Mouse (Mus musculus) neural tube, embryonic 13.5 days (tissue): Measurements from ENCODE around the gene Marc2. TPM values are rescaled to one million over a fixed set of nuclear protein-coding genes. Genes with fewer than 3 reads are reported as not detected.

Experiments used
- ATAC-seq: fragments of 200-750 bp; cut with Nextera tagmentation; 2 replicates; pipeline ENCODE4 v1.8.0; 2017; ENCODE audit warnings: low read depth, mild to moderate bottlenecking, moderate TSS enrichment, moderate library complexity
- H3K27ac ChIP-seq: fragments of 300-500 bp; sonication (generic); replicated peaks from 2 replicates; pipeline ENCODE4 v1.5.1; 2015; ENCODE audit warnings: moderate library complexity, mild to moderate bottlenecking, inconsistent platforms
- H3K27me3 ChIP-seq: fragments of 300-500 bp; sonication (generic); 2 replicates; pipeline ENCODE4 v1.6.1; 2015; ENCODE audit warnings: mild to moderate bottlenecking, inconsistent platforms
- H3K36me3 ChIP-seq: fragments of 300-500 bp; sonication (generic); 2 replicates; pipeline ENCODE4 v1.6.1; 2015; ENCODE audit warnings: mild to moderate bottlenecking, inconsistent platforms
- H3K4me1 ChIP-seq: fragments of 300-500 bp; sonication (generic); replicated peaks from 2 replicates; pipeline ENCODE4 v1.6.1; 2015; ENCODE audit warnings: inconsistent platforms
- H3K4me2 ChIP-seq: fragments of 300-500 bp; sonication (generic); 2 replicates; pipeline ENCODE4 v1.6.1; 2015; ENCODE audit warnings: inconsistent platforms, mild to moderate bottlenecking, moderate library complexity
- H3K4me3 ChIP-seq: fragments of 300-500 bp; sonication (generic); 2 replicates; pipeline ENCODE4 v1.5.1; 2015; ENCODE audit warnings: mild to moderate bottlenecking, inconsistent platforms
- H3K9ac ChIP-seq: fragments of 300-500 bp; sonication (generic); 2 replicates; pipeline ENCODE4 v1.6.1; 2015; ENCODE audit warnings: moderate library complexity, mild to moderate bottlenecking, inconsistent platforms
- H3K9me3 ChIP-seq: fragments of 300-500 bp; sonication (generic); 2 replicates; pipeline ENCODE4 v1.6.1; 2016; ENCODE audit warnings: inconsistent platforms
- WGBS: fragments of 180-500 bp; shearing (Covaris S2); methylation state at CpG from one replicate; pipeline ENCODE4 v1.1.7; 2015; 5-methylcytosine and 5-hydroxymethylcytosine counted together
- polyA plus RNA-seq: library from polyadenylated mRNA; unstranded; fragments of >200 nt; fragmentation: Nextera tagmentation; extraction: Ambion mirVana; gene quantifications from 2 replicates; pipeline ENCODE4 v1.2.1, GENCODE M21; 2015

The Marc2 gene
- polyA plus RNA-seq, 1 experiment from 2014 or later = 116 TPM

DNA sequence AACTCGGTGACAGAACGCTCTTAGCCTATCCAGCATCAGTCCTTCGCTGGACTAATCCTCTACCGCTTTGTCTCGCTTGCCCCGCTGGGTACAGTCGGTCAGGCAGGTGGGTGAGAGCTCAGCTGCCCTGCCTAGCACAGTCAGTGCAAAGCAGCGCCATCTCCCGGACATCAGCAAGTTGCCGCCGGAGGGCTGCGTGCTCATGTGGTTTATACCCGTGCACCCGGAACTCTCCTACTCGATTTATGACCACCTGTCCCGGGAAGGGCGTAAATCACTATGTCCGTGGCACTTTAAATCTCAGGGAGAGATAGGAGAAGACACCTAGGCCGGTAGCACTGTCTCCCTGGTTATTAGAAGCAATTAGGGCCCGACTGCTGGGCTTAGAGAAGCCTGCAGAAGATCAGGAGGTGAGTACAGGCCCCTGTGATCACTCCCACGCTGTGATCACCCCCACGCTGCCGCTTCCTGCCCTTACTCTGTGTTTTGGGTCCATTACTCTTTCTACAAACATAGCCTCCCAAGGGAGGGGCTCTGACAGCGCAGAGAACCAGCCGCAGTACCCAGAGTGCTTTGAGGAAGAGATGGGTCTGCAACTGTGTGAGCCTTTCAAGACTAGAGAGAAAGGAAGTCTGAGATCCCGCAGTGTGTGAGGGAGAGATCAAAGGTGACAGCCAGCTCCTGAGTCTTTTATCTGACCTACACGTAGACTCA, 52.9 kb downstream of the Marc2 start:
- no peak overlapping the region for H3K4me3 ChIP-seq
- peak overlapping the region; percentile 22; the same call in 1 of the 2 replicates for H3K9ac ChIP-seq
- WGBS = 16% methylated on average over 27 of the region's 27 CpGs
- no peak overlapping the region for H3K27ac ChIP-seq
- peaks cover 5% of the 10 kb centered on the region; the same call in 1 of the 2 replicates for H3K4me1 ChIP-seq
- no peak for ATAC-seq
- H3K9me3 ChIP-seq = no peaks in the 10 kb centered on the region
- H3K27me3 ChIP-seq = no peaks in the 10 kb centered on the region
- H3K36me3 ChIP-seq = no peaks in the 10 kb centered on the region
- peak overlapping the region; percentile 29; the same call in 1 of the 2 replicates for H3K4me2 ChIP-seq

DNA sequence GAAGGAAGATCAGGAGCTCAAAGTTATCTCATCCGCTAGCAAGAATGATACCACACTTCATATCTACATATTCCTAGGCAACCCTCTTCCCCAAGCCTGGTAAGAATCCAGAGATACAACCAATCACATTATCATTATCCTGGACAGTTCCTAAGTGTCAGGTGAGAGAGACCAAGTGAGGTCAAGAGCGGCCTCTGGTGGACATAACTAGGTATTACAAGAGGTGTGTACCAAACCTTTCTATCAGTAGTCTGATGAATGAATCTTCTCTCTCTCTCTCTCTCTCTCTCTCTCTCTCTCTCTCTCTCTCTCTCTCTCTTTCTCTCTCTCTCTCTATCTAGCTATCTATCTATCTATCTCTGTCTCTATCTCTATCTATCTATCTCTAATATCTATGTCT, 55.1 kb downstream of the Marc2 start:
- H3K36me3 ChIP-seq = no peaks in the 10 kb centered on the region
- no peak for ATAC-seq
- no peaks in the 10 kb centered on the region for H3K27me3 ChIP-seq
- 5% methylated on average over 2 of the region's 2 CpGs for WGBS
- H3K9me3 ChIP-seq = no peaks in the 10 kb centered on the region
- H3K9ac ChIP-seq = no peak overlapping the region
- H3K4me1 ChIP-seq = peaks cover 5% of the 10 kb centered on the region; the same call in 1 of the 2 replicates
- H3K4me2 ChIP-seq = no peak overlapping the region
- no peak overlapping the region for H3K27ac ChIP-seq
- no peak overlapping the region for H3K4me3 ChIP-seq

DNA sequence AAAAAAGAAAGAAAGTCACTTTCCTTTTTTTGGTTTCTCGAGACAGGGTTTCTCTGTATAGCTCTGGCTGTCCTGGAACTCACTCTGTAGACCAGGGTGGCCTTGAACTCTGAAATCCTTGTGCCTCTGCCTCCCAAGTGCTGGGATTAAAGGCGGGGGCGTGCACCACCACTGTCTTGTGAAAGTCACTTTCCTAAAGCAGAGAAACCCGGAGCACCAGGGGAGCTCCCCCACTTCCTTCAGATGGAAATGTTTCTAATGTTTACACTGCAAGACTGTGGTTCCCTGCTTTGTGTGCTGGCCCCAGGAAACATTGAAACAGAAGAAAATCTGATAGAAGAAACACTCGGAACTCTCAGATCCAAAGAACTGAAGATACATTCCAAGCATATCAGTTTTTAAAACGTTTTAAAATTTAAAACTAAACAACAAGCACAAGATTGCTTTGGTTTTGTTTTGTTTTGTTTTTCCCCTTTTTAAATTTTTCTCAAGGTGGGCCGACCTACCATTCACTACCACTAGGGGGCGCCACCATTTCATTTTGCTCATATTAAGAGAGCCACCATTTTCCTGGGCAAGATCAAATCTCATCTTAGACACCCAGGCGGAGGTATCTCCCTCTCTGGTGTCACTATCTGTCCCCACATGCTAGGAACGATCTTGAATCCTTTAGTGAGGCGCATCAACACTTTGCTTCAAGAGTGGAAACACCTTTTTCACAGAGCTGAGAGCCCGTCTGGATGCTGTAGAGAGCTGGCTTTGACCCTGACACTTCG, 59.7 kb downstream of the Marc2 start:
- Histone ChIP-seq H3K4me1 (no peaks in the 10 kb centered on the region), H3K9ac (no peak overlapping the region), H3K4me3 (no peak overlapping the region), H3K9me3 (no peaks in the 10 kb centered on the region), H3K4me2 (no peak overlapping the region), H3K27me3 (no peaks in the 10 kb centered on the region), H3K27ac (no peak overlapping the region), H3K36me3 (no peaks in the 10 kb centered on the region)
- WGBS = 72% methylated on average over 13 of the region's 13 CpGs
- no peak for ATAC-seq

DNA sequence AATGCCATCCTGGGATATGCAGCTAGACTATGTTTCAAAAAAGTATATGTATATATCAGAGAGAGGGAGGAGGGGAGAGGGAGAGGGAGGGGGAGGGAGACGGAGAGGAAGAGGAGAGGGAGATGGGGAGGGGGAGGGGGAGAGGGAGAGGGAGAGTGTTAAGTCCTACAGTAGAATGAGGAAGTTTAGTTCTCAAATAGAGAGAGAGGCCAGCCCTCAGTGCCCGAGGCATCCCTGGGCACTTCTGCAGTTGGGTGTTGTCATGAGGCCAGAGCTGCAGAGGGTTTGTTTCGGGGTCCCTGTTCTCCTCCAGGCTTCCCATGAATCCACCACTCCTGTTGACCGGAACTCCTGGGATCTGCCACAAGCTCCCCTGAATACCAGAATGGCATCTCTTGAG, 62.6 kb downstream of the Marc2 start:
- 77% methylated on average over 4 of the region's 4 CpGs for WGBS
- no peak overlapping the region for H3K4me2 ChIP-seq
- no peak for ATAC-seq
- no peak overlapping the region for H3K27ac ChIP-seq
- no peak overlapping the region for H3K9ac ChIP-seq
- no peak overlapping the region for H3K4me3 ChIP-seq
- H3K4me1 ChIP-seq = no peaks in the 10 kb centered on the region
- no peaks in the 10 kb centered on the region for H3K9me3 ChIP-seq
- no peaks in the 10 kb centered on the region for H3K36me3 ChIP-seq
- H3K27me3 ChIP-seq = no peaks in the 10 kb centered on the region

DNA sequence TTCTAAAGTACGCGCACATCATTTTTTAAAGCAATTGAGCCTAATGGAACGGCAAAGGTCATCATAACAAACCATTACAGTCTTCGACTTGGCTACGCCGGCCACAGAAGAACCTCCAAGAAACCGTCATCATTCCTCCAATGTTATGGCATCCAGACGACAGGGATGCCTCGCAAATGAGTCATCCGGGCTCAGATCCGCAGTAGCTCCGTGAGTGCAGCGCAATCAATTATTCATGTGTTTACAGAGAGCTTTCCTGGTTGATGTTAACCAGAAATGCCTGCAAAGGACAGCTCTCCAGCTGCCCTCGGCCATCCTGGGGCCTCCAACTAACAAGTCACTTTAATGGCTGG, 64.1 kb downstream of the Marc2 start:
- Histone ChIP-seq H3K4me1 (no peaks in the 10 kb centered on the region), H3K36me3 (no peaks in the 10 kb centered on the region), H3K4me3 (no peak overlapping the region), H3K9ac (no peak overlapping the region), H3K9me3 (no peaks in the 10 kb centered on the region), H3K27me3 (no peaks in the 10 kb centered on the region), H3K4me2 (no peak overlapping the region), H3K27ac (no peak overlapping the region)
- no peak for ATAC-seq
- WGBS = 64% methylated on average over 14 of the region's 14 CpGs

DNA sequence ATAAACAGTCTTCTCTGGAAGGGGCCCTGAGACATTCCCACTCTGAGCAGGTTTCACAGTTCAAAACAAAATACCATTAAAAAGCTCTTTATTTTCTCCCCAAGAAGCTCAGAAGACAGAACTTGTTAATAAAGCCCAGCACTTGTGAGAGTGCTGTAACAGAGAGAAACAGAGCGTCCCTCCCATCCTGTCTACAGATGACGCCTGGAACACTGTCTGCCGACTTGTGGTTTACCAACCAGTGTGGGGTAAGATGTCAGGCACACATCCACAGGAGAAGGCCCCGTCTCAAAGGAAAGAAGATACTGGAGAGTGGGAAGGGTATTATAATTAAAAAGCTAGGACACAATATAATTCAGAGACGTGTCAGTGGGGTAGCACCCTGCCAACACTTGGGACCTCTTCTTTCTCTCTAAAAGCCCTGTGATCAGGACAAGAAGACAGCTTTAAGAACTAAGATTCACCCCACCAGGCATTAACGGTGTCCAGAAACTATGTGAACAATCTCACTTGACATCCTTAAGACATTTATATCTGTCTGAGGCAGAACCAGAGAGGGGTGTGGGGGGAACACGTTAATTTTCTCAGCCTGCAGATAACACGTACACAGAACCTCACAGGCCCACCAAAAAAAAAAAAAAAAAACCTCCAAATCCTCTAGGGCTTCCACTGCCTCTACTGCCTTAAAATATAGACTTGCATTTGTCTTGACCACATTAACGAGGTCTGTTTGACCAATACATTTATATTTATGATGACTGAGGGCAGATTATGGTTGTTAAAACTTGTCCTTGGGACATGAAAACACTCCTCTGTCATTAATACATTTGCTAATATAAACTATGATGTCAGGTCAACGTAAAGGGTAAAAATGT, 64.7 kb downstream of the Marc2 start:
- no peaks in the 10 kb centered on the region for H3K9me3 ChIP-seq
- no peaks in the 10 kb centered on the region for H3K27me3 ChIP-seq
- H3K4me3 ChIP-seq = no peak overlapping the region
- WGBS = 75% methylated on average over 10 of the region's 10 CpGs
- no peaks in the 10 kb centered on the region for H3K36me3 ChIP-seq
- no peak overlapping the region for H3K27ac ChIP-seq
- H3K9ac ChIP-seq = no peak overlapping the region
- H3K4me2 ChIP-seq = no peak overlapping the region
- no peaks in the 10 kb centered on the region for H3K4me1 ChIP-seq
- no peak for ATAC-seq

DNA sequence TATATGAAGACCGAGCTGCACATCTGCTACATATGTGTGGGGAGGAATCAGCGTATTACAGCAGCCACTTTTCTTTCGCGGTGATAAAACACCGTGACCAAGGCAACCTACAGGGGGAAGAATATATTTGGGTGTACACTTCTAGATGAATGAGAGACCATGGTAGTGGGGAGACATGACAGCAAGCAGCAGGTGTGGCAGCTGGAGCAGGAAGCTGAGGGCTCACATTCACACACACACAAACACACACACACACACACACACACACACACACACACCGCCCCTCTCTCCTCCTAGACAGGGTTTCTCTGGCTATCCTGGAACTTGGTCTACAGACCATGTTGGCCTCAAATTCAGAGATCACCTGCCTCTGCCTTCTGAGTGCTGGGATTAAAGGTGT, 68.1 kb downstream of the Marc2 start:
- WGBS = 89% methylated on average over 5 of the region's 6 CpGs
- H3K36me3 ChIP-seq = no peaks in the 10 kb centered on the region
- no peaks in the 10 kb centered on the region for H3K9me3 ChIP-seq
- H3K9ac ChIP-seq = no peak overlapping the region
- H3K27me3 ChIP-seq = peaks cover 3% of the 10 kb centered on the region; the same call in 1 of the 2 replicates
- H3K27ac ChIP-seq = no peak overlapping the region
- H3K4me1 ChIP-seq = no peaks in the 10 kb centered on the region
- H3K4me3 ChIP-seq = no peak overlapping the region
- H3K4me2 ChIP-seq = no peak overlapping the region
- no peak for ATAC-seq

DNA sequence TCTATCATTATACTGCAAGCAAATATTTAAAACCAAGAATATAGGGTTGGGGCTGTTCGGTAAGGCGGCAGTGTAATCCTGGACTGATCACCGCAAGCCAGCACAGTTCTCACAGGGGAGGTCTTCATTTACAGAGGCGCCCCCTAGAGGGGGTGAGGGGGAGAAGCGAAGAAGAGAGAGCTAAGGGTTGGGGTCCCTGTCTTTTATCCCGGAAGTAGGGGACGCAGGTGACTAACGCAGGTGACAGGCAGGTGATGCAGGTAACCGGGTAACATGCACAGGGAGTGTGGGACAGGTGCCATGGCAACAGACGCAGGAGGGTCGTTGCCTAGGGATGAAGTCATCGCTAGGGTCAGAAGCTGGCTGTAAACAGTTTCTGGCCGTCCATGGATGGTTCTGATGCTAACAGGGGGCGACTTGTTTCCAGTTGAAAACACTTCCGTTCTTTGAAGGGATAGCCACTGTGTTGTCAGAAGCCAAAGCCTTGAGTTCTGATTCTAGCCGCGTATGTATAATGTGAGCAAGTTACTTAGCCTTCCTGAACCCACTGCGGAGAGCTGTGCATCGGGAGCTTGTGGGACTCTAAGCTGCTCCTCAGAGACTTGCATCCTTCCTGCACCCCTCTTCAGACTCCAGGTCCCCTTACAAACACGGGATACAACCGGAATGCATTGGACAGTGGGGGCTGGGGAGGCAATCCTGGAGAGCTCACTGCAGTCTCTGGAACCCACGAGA, 69.0 kb downstream of the Marc2 start:
- H3K9ac ChIP-seq = no peak overlapping the region
- no peaks in the 10 kb centered on the region for H3K9me3 ChIP-seq
- H3K27ac ChIP-seq = no peak overlapping the region
- H3K4me1 ChIP-seq = no peaks in the 10 kb centered on the region
- no peak for ATAC-seq
- 35% methylated on average over 22 of the region's 22 CpGs for WGBS
- H3K4me3 ChIP-seq = no peak overlapping the region
- H3K36me3 ChIP-seq = no peaks in the 10 kb centered on the region
- H3K4me2 ChIP-seq = no peak overlapping the region
- peaks cover 3% of the 10 kb centered on the region; the same call in 1 of the 2 replicates for H3K27me3 ChIP-seq

DNA sequence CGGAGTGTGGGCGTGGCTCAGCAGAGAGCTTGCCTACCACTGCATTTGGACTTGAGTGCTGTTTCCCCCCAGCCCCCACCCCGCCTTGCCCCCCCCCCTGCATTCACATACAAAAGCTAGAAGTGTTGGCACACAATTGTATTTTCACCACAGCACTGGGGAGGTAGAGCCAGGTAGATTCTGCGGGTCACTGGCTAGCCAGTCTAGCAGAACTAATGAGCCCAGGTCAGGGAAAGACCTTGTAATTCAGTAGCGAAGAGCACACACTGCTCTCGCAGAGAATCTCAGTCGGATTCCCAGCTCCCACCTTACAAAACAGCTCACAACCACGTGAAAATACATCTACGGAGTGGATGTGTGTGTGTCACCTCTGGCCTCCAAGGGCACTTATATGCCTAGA, 71.0 kb downstream of the Marc2 start:
- H3K9ac ChIP-seq = no peak overlapping the region
- 59% methylated on average over 9 of the region's 9 CpGs for WGBS

DNA sequence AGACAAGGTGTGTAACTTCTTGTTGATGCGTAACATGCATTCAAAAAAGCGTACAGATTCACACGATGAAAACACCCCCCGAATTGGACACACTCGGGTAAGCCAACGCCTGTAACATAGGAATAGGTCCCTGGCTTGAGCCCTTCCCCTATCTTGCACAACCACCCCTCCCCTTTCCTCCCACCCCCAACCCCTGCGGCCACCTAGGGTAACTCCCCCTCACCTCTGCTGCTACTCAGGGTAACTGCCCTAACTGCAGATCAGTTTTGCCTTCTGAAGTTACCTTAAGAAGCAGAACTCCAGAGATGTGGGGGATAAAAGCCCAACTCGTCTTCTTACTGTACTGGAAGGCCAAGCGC, 74.4 kb downstream of the Marc2 start:
- Histone ChIP-seq H3K27ac (no peak overlapping the region), H3K9me3 (no peaks in the 10 kb centered on the region), H3K27me3 (peaks cover 9% of the 10 kb centered on the region; the same call in 1 of the 2 replicates), H3K4me2 (peak overlapping the region; percentile 22; the same call in 1 of the 2 replicates), H3K4me3 (no peak overlapping the region), H3K4me1 (0 out of 2 replicates have a peak, but pooled peaks cover 3% of the 10 kb centered on the region), H3K36me3 (no peaks in the 10 kb centered on the region), H3K9ac (no peak overlapping the region)
- ATAC-seq = no peak
- 13% methylated on average over 9 of the region's 9 CpGs for WGBS

More for the DNA sequence above, 71.0 kb downstream of the Marc2 start:
- Histone ChIP-seq H3K9me3 (no peaks in the 10 kb centered on the region), H3K4me1 (0 out of 2 replicates have a peak, but pooled peaks cover 3% of the 10 kb centered on the region), H3K4me3 (no peak overlapping the region), H3K27ac (no peak overlapping the region), H3K4me2 (no peak overlapping the region), H3K36me3 (no peaks in the 10 kb centered on the region), H3K27me3 (peaks cover 9% of the 10 kb centered on the region; the same call in 1 of the 2 replicates)
- no peak for ATAC-seq

DNA sequence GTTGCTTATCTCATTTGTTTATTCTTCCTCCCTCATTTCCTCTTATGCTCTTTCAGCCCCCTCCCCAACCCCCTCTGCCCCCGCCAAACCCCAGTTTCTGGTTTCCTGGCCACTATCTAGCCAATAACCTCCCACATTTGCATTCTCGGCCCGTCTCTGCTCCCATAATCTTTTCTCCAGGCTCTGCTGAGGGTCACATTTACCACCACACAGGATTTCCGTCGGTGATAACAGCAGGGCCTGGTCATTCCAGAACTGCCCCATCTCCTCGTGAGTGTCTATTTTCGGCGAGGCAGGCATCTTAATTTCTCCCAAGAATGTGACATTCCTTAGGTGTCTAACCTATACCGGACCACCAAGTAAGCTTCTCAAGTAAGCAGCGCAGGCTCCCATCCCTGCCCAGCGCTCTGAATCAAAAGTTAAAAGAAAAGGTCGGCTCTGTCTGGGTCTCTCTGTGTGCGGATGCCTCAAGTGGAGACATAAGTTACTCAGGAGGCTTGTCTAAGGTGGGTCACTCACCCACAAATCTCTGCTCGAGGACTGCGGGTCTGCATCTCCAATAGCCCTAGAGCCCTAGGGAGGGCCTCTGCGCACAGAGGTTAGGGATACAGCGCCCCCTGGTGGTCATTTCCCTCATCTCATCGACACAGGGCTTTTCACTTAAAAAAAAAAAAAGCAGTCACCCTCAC, 74.9 kb downstream of the Marc2 start:
- no peak overlapping the region for H3K4me3 ChIP-seq
- H3K27ac ChIP-seq = no peak overlapping the region
- H3K36me3 ChIP-seq = no peaks in the 10 kb centered on the region
- H3K9ac ChIP-seq = no peak overlapping the region
- 29% methylated on average over 18 of the region's 18 CpGs for whole genome bisulfite sequencing
- peaks cover 9% of the 10 kb centered on the region; the same call in 1 of the 2 replicates for H3K27me3 ChIP-seq
- peak overlapping the region; percentile 22; the same call in 1 of the 2 replicates for H3K4me2 ChIP-seq
- peak; percentile 43; the same call in 1 of the 2 replicates for ATAC-seq
- H3K4me1 ChIP-seq = 0 out of 2 replicates have a peak, but pooled peaks cover 3% of the 10 kb centered on the region
- no peaks in the 10 kb centered on the region for H3K9me3 ChIP-seq
